Mouse (Mus musculus): ENCODE measurements around the gene Pwp1. TPM values are rescaled to one million over a fixed set of nuclear protein-coding genes. Genes with fewer than 3 reads are reported as not detected.

Gene Pwp1
- polyA plus RNA-seq, 1 experiment from 2014 or later = 34.0 TPM

GRCm38 (mm10) chr10:85927676-85928445 lies 98.6 kb downstream of the Pwp1 start, which contains the start of gene Ascl4:
TSS of gene Ascl4 (plus strand) at chr10:85927681.
- WGBS = under 1% methylated on average over 23 of the region's 23 CpGs
- Histone ChIP-seq H3K9ac (replicated peaks; ENCODE audit: low read depth) (no peak within 1 kb of the TSS), H3K4me3 (ENCODE audit: low read depth, low read length) (peak within 1 kb of the TSS; percentile 49), H3K4me1 (ENCODE audit: insufficient read depth, low read depth, low read length) (no peaks in the 10 kb centered on the region; the same call in 1 of the 2 replicates), H3K4me2 (replicated peaks; ENCODE audit: low read depth, low read length) (peak within 1 kb of the TSS; percentile 95), H3K27ac (ENCODE audit: low read length) (no peak within 1 kb of the TSS), H3K27me3 (replicated peaks; ENCODE audit: insufficient read depth, low read length) (peaks cover 5% of the 10 kb centered on the region; the same call in 1 of the 2 replicates), H3K9me3 (ENCODE audit: low read length) (no peaks in the 10 kb centered on the region), H3K36me3 (ENCODE audit: insufficient read depth, low read length) (no peaks in the 10 kb centered on the region)
- peak; percentile 22 for DNase-seq (ENCODE audit: low spot score)
- ATAC-seq = no peak; the same call in 1 of the 2 replicates
- TF ChIP-seq EP300 (IDR thresholded peaks at IDR 0.05) (no peak), CTCF (IDR thresholded peaks at IDR 0.05) (peak; percentile 7; the same call in 1 of the 2 replicates)

DNA sequence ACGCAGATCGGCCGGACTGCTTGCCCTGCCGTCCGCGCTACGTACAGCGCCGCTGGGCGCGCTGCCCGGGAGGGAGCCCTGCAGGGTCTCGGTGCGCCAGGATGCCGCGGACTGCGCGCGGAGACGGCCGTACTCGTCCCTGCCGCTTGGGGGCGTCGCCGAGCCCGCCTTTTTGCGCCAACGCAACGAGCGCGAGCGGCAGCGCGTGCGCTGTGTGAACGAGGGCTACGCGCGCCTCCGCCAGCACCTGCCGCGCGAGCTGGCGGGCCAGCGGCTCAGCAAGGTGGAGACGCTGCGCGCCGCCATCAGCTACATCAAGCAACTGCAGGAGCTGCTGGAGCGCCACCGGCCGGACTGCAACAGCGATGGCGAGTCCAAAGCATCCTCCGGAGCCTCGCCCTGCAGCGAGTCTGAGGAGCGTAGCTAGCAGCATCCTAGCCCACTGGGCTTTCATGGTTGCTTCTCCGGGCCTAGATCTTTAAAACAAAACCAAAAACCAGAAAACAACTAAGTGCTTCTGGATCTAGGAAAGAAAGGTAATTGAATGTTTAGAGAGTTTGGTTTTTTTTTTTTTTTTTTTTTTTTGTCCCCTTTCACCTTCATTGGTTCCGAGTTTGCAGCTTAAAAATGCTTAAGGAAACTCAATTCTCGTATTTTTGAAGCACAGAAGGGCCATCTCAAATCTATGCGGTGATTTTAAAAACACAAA lies 99.4 kb downstream of the Pwp1 start:
- TF ChIP-seq EP300 (IDR thresholded peaks at IDR 0.05) = no peak
- peak; percentile 66 for TF ChIP-seq CTCF (IDR thresholded peaks at IDR 0.05)

GRCm38 (mm10) chr10:85929208-85929591 lies 99.9 kb downstream of the Pwp1 start:
- ATAC-seq (no peak), DNase-seq (ENCODE audit: low spot score) (no peak)
- TF ChIP-seq CTCF (IDR thresholded peaks at IDR 0.05) (no peak), EP300 (IDR thresholded peaks at IDR 0.05) (no peak)
- H3K27me3 ChIP-seq (replicated peaks; ENCODE audit: insufficient read depth, low read length) = peaks cover 5% of the 10 kb centered on the region; the same call in 1 of the 2 replicates
- no peaks in the 10 kb centered on the region for H3K9me3 ChIP-seq (ENCODE audit: low read length)
- H3K27ac ChIP-seq (ENCODE audit: low read length) = no peak overlapping the region
- no peak overlapping the region for H3K9ac ChIP-seq (replicated peaks; ENCODE audit: low read depth)
- 40% methylated on average over 11 of the region's 11 CpGs for WGBS
- no peaks in the 10 kb centered on the region for H3K36me3 ChIP-seq (ENCODE audit: insufficient read depth, low read length)
- no peak overlapping the region for H3K4me3 ChIP-seq (ENCODE audit: low read depth, low read length)
- no peak overlapping the region for H3K4me2 ChIP-seq (replicated peaks; ENCODE audit: low read depth, low read length)
- no peaks in the 10 kb centered on the region; the same call in 1 of the 2 replicates for H3K4me1 ChIP-seq (ENCODE audit: insufficient read depth, low read depth, low read length)

More for the DNA sequence above, 99.4 kb downstream of the Pwp1 start:
- ATAC-seq (peak; percentile 85), DNase-seq (ENCODE audit: low spot score) (peak; percentile 77)
- 5% methylated on average over 61 of the region's 63 CpGs for WGBS
- Histone ChIP-seq H3K4me1 (ENCODE audit: insufficient read depth, low read depth, low read length) (no peaks in the 10 kb centered on the region; the same call in 1 of the 2 replicates), H3K9me3 (ENCODE audit: low read length) (no peaks in the 10 kb centered on the region), H3K9ac (replicated peaks; ENCODE audit: low read depth) (no peak overlapping the region), H3K27ac (ENCODE audit: low read length) (no peak overlapping the region), H3K4me2 (replicated peaks; ENCODE audit: low read depth, low read length) (peak overlapping the region; percentile 95), H3K4me3 (ENCODE audit: low read depth, low read length) (peak overlapping the region; percentile 49), H3K36me3 (ENCODE audit: insufficient read depth, low read length) (no peaks in the 10 kb centered on the region), H3K27me3 (replicated peaks; ENCODE audit: insufficient read depth, low read length) (peaks cover 5% of the 10 kb centered on the region; the same call in 1 of the 2 replicates)

DNA sequence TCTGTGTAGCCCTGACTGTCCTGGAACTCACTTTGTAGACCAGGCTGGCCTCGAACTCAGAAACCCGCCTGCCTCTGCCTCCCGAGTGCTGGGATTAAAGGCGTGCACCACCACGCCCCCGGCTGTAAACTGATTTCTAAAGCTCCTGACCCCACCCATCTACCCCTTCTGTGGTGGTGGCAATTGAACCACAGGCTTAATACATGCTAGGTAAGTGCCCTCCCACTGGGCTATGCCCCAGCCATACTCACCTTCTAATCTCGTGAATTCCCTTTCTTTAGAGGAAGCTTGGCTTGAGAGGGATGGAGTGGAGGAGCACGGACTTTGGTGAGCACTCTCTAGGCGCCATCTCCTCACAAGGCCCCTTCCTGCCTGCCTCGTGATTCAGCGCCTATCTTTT lies 100.7 kb downstream of the Pwp1 start:
- DNase-seq (ENCODE audit: low spot score) (no peak), ATAC-seq (no peak)
- H3K27me3 ChIP-seq (replicated peaks; ENCODE audit: insufficient read depth, low read length) = peaks cover 5% of the 10 kb centered on the region; the same call in 1 of the 2 replicates
- no peaks in the 10 kb centered on the region for H3K9me3 ChIP-seq (ENCODE audit: low read length)
- no peak overlapping the region for H3K4me2 ChIP-seq (replicated peaks; ENCODE audit: low read depth, low read length)
- no peaks in the 10 kb centered on the region for H3K36me3 ChIP-seq (ENCODE audit: insufficient read depth, low read length)
- H3K27ac ChIP-seq (ENCODE audit: low read length) = no peak overlapping the region
- 86% methylated on average over 11 of the region's 11 CpGs for WGBS
- TF ChIP-seq EP300 (IDR thresholded peaks at IDR 0.05) = no peak
- no peak for TF ChIP-seq CTCF (IDR thresholded peaks at IDR 0.05)
- no peak overlapping the region for H3K4me3 ChIP-seq (ENCODE audit: low read depth, low read length)
- H3K9ac ChIP-seq (replicated peaks; ENCODE audit: low read depth) = no peak overlapping the region
- no peaks in the 10 kb centered on the region; the same call in 1 of the 2 replicates for H3K4me1 ChIP-seq (ENCODE audit: insufficient read depth, low read depth, low read length)

- Histone ChIP-seq H3K9me3 (ENCODE audit: low read length) (no peaks in the 10 kb centered on the region), H3K36me3 (ENCODE audit: insufficient read depth, low read length) (peaks cover 27% of the 10 kb centered on the region), H3K9ac (replicated peaks; ENCODE audit: low read depth) (no peak overlapping the region), H3K4me1 (ENCODE audit: insufficient read depth, low read depth, low read length) (no peaks in the 10 kb centered on the region), H3K27ac (ENCODE audit: low read length) (no peak overlapping the region), H3K4me3 (ENCODE audit: low read depth, low read length) (no peak overlapping the region), H3K4me2 (replicated peaks; ENCODE audit: low read depth, low read length) (no peak overlapping the region), H3K27me3 (replicated peaks; ENCODE audit: insufficient read depth, low read length) (no peaks in the 10 kb centered on the region)
- DNase-seq (ENCODE audit: low spot score) (no peak), ATAC-seq (no peak)
- TF ChIP-seq CTCF (IDR thresholded peaks at IDR 0.05) = no peak
- no peak for TF ChIP-seq EP300 (IDR thresholded peaks at IDR 0.05)
- 97% methylated on average over 6 of the region's 6 CpGs for WGBS
Measured at GRCm38 (mm10) chr10:85936280-85936965, 107.1 kb downstream of the Pwp1 start.

Other genes starting within 250 kb of the Pwp1 start
- 6.5 and 6.7 TPM in 2 replicates for gene Prdm4, start 87.6 kb downstream of the Pwp1 start, polyA plus RNA-seq (2015; fragmentation: Nextera tagmentation; extraction: Ambion mirVana)
- gene Ascl4, start 98.2 kb downstream of the Pwp1 start, polyA plus RNA-seq (2015; fragmentation: Nextera tagmentation; extraction: Ambion mirVana) = 0.06 and 0.27 TPM in 2 replicates
- gene Rtcb, start 128.3 kb downstream of the Pwp1 start, polyA plus RNA-seq (2015; fragmentation: Nextera tagmentation; extraction: Ambion mirVana) = 99.9 and 100 TPM in 2 replicates
- 0.14 and 0.15 TPM in 2 replicates for gene Bpifc, start 182.4 kb downstream of the Pwp1 start, polyA plus RNA-seq (2015; fragmentation: Nextera tagmentation; extraction: Ambion mirVana)
- gene Fbxo7, start 192.5 kb downstream of the Pwp1 start, polyA plus RNA-seq (2015; fragmentation: Nextera tagmentation; extraction: Ambion mirVana) = 20.2 and 22.3 TPM in 2 replicates